Mouse (Mus musculus): ENCODE data around the gene Grid1.

DNA sequence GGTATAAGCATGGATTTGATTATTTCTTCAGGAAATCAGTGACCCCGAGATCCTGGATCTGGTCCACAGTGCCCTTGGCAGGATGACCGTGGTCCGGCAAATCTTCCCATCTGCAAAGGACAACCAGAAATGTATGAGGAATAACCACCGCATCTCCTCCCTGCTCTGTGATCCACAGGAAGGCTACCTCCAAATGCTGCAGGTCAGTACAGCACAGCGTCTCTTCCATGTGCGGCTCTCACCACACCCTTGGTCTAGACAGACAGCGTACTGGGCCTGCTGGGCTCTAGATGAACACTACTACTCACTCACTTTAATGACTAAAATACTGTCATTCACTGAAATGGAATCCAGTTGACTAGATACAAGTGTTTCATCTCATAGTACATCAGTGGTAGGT is 489.3 kb downstream of the Grid1 start:
- TF ChIP-seq POLR2A (IDR thresholded peaks at IDR 0.05; ENCODE audit: low read depth, low read length) (no peak), CTCF (conservative IDR thresholded peaks at IDR 0.05; ENCODE audit: insufficient read depth, insufficient read length, low read depth, low read length) (no peak)

Data from kidney, adult 2 months (tissue).